Mouse (Mus musculus): ENCODE data around the gene Lmtk3.

DNA sequence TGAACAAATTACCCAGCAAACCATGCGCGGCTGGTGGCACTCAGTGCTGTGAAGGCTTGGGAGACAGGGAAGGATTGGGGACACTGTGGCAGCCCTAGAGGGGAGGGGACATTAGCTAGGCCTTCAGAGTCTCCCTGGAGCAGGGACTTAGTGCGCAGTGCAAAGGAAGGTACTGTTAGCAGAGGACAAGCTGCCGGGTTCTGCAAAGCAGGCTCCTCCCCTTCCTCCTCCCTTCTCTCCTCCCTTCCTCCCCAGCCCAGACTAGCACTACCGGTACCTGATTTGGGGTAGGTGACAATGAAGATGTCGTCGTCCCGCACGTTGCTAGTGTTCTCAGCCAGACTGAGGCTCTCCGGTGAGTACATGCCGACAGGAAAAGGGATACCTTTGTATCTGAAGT, 41.8 kb upstream of the Lmtk3 start:
- TF ChIP-seq POLR2A (IDR thresholded peaks at IDR 0.05; ENCODE audit: low read depth, low read length) (no peak), CTCF (conservative IDR thresholded peaks at IDR 0.05; ENCODE audit: insufficient read depth, insufficient read length, low read depth, low read length) (no peak)
